Mouse (Mus musculus) neural tube, embryonic 11.5 days (tissue): ENCODE measurements at regions not wholly inside any gene's neighbourhood (a gene's known extent, or its start where the extent isn't known, plus 50 kb on each side); places are given as distances from the start of the nearest gene placed in this dataset.

Experiments used
- ATAC-seq: fragments of 200-750 bp; cut with Nextera tagmentation; 2 replicates; pipeline ENCODE4 v1.8.0; 2017; ENCODE audit warnings: moderate number of reproducible peaks, mild to moderate bottlenecking, moderate TSS enrichment, moderate library complexity; ENCODE audit not compliant: insufficient read depth, low FRiP score, low TSS enrichment
- DNase-seq: peaks from one replicate; pipeline ENCODE4 v3.0.0-alpha.2; 2015; ENCODE audit warnings: low spot score
- H3K27ac ChIP-seq: fragments of 300-500 bp; sonication (generic); 2 replicates; pipeline ENCODE4 v1.5.1; 2014; ENCODE audit warnings: low read depth, mild to moderate bottlenecking, low read length
- H3K27me3 ChIP-seq: fragments of 300-500 bp; sonication (generic); 2 replicates; pipeline ENCODE4 v1.6.1; 2014; ENCODE audit warnings: mild to moderate bottlenecking, low read length, mixed read lengths; ENCODE audit not compliant: control insufficient read depth, insufficient read depth
- H3K36me3 ChIP-seq: fragments of 300-500 bp; sonication (generic); 2 replicates; pipeline ENCODE4 v1.6.1; 2014; ENCODE audit warnings: mild to moderate bottlenecking, low read length, moderate library complexity, mixed read lengths; ENCODE audit not compliant: control insufficient read depth, insufficient read depth
- H3K4me1 ChIP-seq: fragments of 300-500 bp; sonication (generic); 2 replicates; pipeline ENCODE4 v1.6.1; 2014; ENCODE audit warnings: low read length, mixed read lengths; ENCODE audit not compliant: control insufficient read depth, insufficient read depth
- H3K4me2 ChIP-seq: fragments of 300-500 bp; sonication (generic); 2 replicates; pipeline ENCODE4 v1.6.1; 2014; ENCODE audit warnings: low read depth, mild to moderate bottlenecking, moderate library complexity
- H3K4me3 ChIP-seq: fragments of 300-500 bp; sonication (generic); 2 replicates; pipeline ENCODE4 v1.5.1; 2014; ENCODE audit warnings: low read depth, low read length
- H3K9ac ChIP-seq: fragments of 300-500 bp; sonication (generic); 2 replicates; pipeline ENCODE4 v1.6.1; 2014; ENCODE audit warnings: mild to moderate bottlenecking, low read length
- H3K9me3 ChIP-seq: fragments of 300-500 bp; sonication (generic); 2 replicates; pipeline ENCODE4 v1.6.1; 2016; ENCODE audit warnings: low read length; ENCODE audit not compliant: control insufficient read depth
- WGBS: fragments of 180-500 bp; shearing (Covaris S2); extraction: QIAGEN DNeasy Blood & Tissue Kit; methylation state at CpG from one replicate; pipeline ENCODE4 v1.1.7; 2014; 5-methylcytosine and 5-hydroxymethylcytosine counted together

GRCm38 (mm10) chr13:31408439-31409122 is 147.4 kb upstream of the Foxq1 start:
- Histone ChIP-seq H3K9me3 (no peaks in the 10 kb centered on the region), H3K4me1 (no peaks in the 10 kb centered on the region), H3K27me3 (no peaks in the 10 kb centered on the region), H3K27ac (no peak overlapping the region), H3K36me3 (no peaks in the 10 kb centered on the region), H3K9ac (no peak overlapping the region), H3K4me2 (no peak overlapping the region), H3K4me3 (no peak overlapping the region)
- no peak for DNase-seq
- WGBS = 68% methylated on average over 10 of the region's 10 CpGs
- no peak for ATAC-seq

- ATAC-seq = no peak
- no peak overlapping the region for H3K4me3 ChIP-seq
- 92% methylated on average over 2 of the region's 2 CpGs for whole genome bisulfite sequencing
- H3K27ac ChIP-seq = no peak overlapping the region
- no peaks in the 10 kb centered on the region for H3K36me3 ChIP-seq
- H3K9ac ChIP-seq = no peak overlapping the region
- no peaks in the 10 kb centered on the region for H3K9me3 ChIP-seq
- DNase-seq = no peak
- H3K27me3 ChIP-seq = no peaks in the 10 kb centered on the region
- no peak overlapping the region for H3K4me2 ChIP-seq
- no peaks in the 10 kb centered on the region for H3K4me1 ChIP-seq
These were observed 146.8 kb upstream of the Foxq1 start for GRCm38 (mm10) chr13:31409123-31409513.

- H3K4me2 ChIP-seq = no peak overlapping the region
- no peaks in the 10 kb centered on the region for H3K4me1 ChIP-seq
- H3K27ac ChIP-seq = no peak overlapping the region
- H3K9ac ChIP-seq = no peak overlapping the region
- H3K4me3 ChIP-seq = no peak overlapping the region
- H3K9me3 ChIP-seq = no peaks in the 10 kb centered on the region
- ATAC-seq (no peak), DNase-seq (no peak)
- H3K36me3 ChIP-seq = no peaks in the 10 kb centered on the region
- no peaks in the 10 kb centered on the region for H3K27me3 ChIP-seq
- 90% methylated on average over 5 of the region's 5 CpGs for WGBS
These were observed 134.4 kb upstream of the Foxq1 start for GRCm38 (mm10) chr13:31421556-31421955.

- Histone ChIP-seq H3K36me3 (no peaks in the 10 kb centered on the region), H3K4me3 (no peak overlapping the region), H3K27me3 (no peaks in the 10 kb centered on the region), H3K27ac (no peak overlapping the region), H3K4me1 (no peaks in the 10 kb centered on the region), H3K4me2 (no peak overlapping the region), H3K9me3 (no peaks in the 10 kb centered on the region), H3K9ac (no peak overlapping the region)
- ATAC-seq (no peak), DNase-seq (no peak)
- 79% methylated on average over 3 of the region's 3 CpGs for WGBS
These were observed 132.3 kb upstream of the Foxq1 start for GRCm38 (mm10) chr13:31423599-31423998.

- H3K4me1 ChIP-seq = no peaks in the 10 kb centered on the region
- ATAC-seq = no peak
- H3K9ac ChIP-seq = no peak overlapping the region
- H3K27me3 ChIP-seq = no peaks in the 10 kb centered on the region
- H3K9me3 ChIP-seq = no peaks in the 10 kb centered on the region
- 63% methylated on average over 7 of the region's 7 CpGs for WGBS
- no peak overlapping the region for H3K27ac ChIP-seq
- no peak overlapping the region for H3K4me3 ChIP-seq
- no peak for DNase-seq
- no peaks in the 10 kb centered on the region for H3K36me3 ChIP-seq
- H3K4me2 ChIP-seq = no peak overlapping the region
These were observed 130.0 kb upstream of the Foxq1 start for GRCm38 (mm10) chr13:31425825-31426500.

- no peak overlapping the region for H3K9ac ChIP-seq
- no peak overlapping the region for H3K4me2 ChIP-seq
- DNase-seq (no peak), ATAC-seq (no peak)
- WGBS = 80% methylated on average over 7 of the region's 7 CpGs
- no peaks in the 10 kb centered on the region for H3K27me3 ChIP-seq
- H3K9me3 ChIP-seq = no peaks in the 10 kb centered on the region
- no peak overlapping the region for H3K27ac ChIP-seq
- no peak overlapping the region for H3K4me3 ChIP-seq
- H3K4me1 ChIP-seq = no peaks in the 10 kb centered on the region
- H3K36me3 ChIP-seq = no peaks in the 10 kb centered on the region
These were observed 119.5 kb upstream of the Foxq1 start for GRCm38 (mm10) chr13:31436434-31436833.

GRCm38 (mm10) chr13:31439761-31440627 is 115.9 kb upstream of the Foxq1 start:
- no peaks in the 10 kb centered on the region for H3K27me3 ChIP-seq

GRCm38 (mm10) chr13:31458883-31459282 is 97.1 kb upstream of the Foxq1 start:
- no peak overlapping the region for H3K27ac ChIP-seq
- H3K4me3 ChIP-seq = no peak overlapping the region
- H3K4me1 ChIP-seq = no peaks in the 10 kb centered on the region
- WGBS = 80% methylated on average over 2 of the region's 2 CpGs
- ATAC-seq (no peak), DNase-seq (no peak)
- H3K36me3 ChIP-seq = no peaks in the 10 kb centered on the region
- H3K9ac ChIP-seq = no peak overlapping the region
- no peak overlapping the region for H3K4me2 ChIP-seq
- H3K9me3 ChIP-seq = no peaks in the 10 kb centered on the region
- H3K27me3 ChIP-seq = no peaks in the 10 kb centered on the region

More at GRCm38 (mm10) chr13:31439761-31440627, 115.9 kb upstream of the Foxq1 start:
- Histone ChIP-seq H3K9ac (no peak overlapping the region), H3K36me3 (no peaks in the 10 kb centered on the region), H3K4me3 (no peak overlapping the region), H3K4me1 (no peaks in the 10 kb centered on the region), H3K27ac (no peak overlapping the region), H3K9me3 (no peaks in the 10 kb centered on the region), H3K4me2 (no peak overlapping the region)
- ATAC-seq (no peak), DNase-seq (no peak)
- 70% methylated on average over 9 of the region's 9 CpGs for WGBS
